Mouse (Mus musculus): ENCODE data around the gene Spata25. TPM values are rescaled to one million over a fixed set of nuclear protein-coding genes. Genes with fewer than 3 reads are reported as not detected.
"Not testable (repeated sequence)": the region's sequence is repeated elsewhere in the genome, so short reads cannot be mapped to it uniquely, and the experiment has no call there.

Spata25 gene
- polyA plus RNA-seq, 1 experiment from 2014 or later, result not detected

GRCm38 (mm10) chr2:164856309-164857100, 28.2 kb upstream of the Spata25 start:
- ATAC-seq, result 0 out of 2 replicates have a peak, but pooled peaks have one; percentile 6
- H3K27me3 ChIP-seq (replicated peaks; ENCODE audit: control insufficient read depth, insufficient read depth, low read length), result peaks cover 28% of the 10 kb centered on the region
- no peaks in the 10 kb centered on the region for H3K9me3 ChIP-seq (ENCODE audit: control insufficient read depth)
- peaks cover 9% of the 10 kb centered on the region; the same call in 1 of the 2 replicates for H3K4me1 ChIP-seq (replicated peaks; ENCODE audit: control insufficient read depth, insufficient read depth, low read length)
- TF ChIP-seq CTCF (IDR thresholded peaks at IDR 0.05; ENCODE audit: low read depth), result peak; percentile 34
- 2% methylated on average over 42 of the region's 42 CpGs for WGBS
- H3K36me3 ChIP-seq (ENCODE audit: control insufficient read depth, insufficient read depth), result no peaks in the 10 kb centered on the region
- no peak overlapping the region for H3K27ac ChIP-seq (ENCODE audit: low read depth, low read length)
- H3K9ac ChIP-seq (ENCODE audit: low read depth, low read length), result peak overlapping the region; percentile 48
- H3K4me2 ChIP-seq (replicated peaks; ENCODE audit: low read depth), result peak overlapping the region; percentile 81
- peak overlapping the region; percentile 51 for H3K4me3 ChIP-seq (ENCODE audit: low read depth, low read length)

DNA sequence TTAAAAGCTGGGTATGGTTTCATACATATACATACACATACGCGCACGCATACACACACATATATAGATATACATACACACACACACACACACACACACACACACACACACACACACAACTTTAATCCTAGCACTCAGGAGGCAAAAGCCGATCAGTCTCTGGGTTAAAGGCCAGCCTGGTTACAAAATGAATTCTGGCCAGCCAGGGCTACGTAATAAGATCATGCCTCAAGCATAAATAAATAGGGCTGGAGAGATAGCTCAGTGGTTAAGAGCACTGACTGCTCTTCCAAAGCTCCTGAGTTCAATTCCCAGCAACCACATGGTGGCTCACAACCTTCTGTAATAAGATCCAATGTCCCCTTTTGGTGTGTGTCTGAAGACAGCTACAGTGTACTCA, 27.2 kb upstream of the Spata25 start:
- not testable (repeated sequence) for H3K36me3 ChIP-seq (ENCODE audit: control insufficient read depth, insufficient read depth); H3K27ac ChIP-seq (ENCODE audit: low read depth, low read length); ATAC-seq; H3K9me3 ChIP-seq (ENCODE audit: control insufficient read depth); H3K4me3 ChIP-seq (ENCODE audit: low read depth, low read length); H3K9ac ChIP-seq (ENCODE audit: low read depth, low read length); H3K4me2 ChIP-seq (replicated peaks; ENCODE audit: low read depth); H3K4me1 ChIP-seq (replicated peaks; ENCODE audit: control insufficient read depth, insufficient read depth, low read length)
- WGBS, result 72% methylated on average over 5 of the region's 5 CpGs
- peaks cover 28% of the 10 kb centered on the region for H3K27me3 ChIP-seq (replicated peaks; ENCODE audit: control insufficient read depth, insufficient read depth, low read length)

GRCm38 (mm10) chr2:164850061-164850460, 21.7 kb upstream of the Spata25 start:
- H3K36me3 ChIP-seq (ENCODE audit: control insufficient read depth, insufficient read depth), result no peaks in the 10 kb centered on the region; the same call in 1 of the 2 replicates
- H3K4me2 ChIP-seq (replicated peaks; ENCODE audit: low read depth), result no peak overlapping the region
- H3K27ac ChIP-seq (ENCODE audit: low read depth, low read length), result no peak overlapping the region
- WGBS, result 84% methylated on average over 8 of the region's 8 CpGs
- no peak overlapping the region for H3K4me3 ChIP-seq (ENCODE audit: low read depth, low read length)
- 0 out of 2 replicates have a peak, but pooled peaks cover 8% of the 10 kb centered on the region for H3K27me3 ChIP-seq (replicated peaks; ENCODE audit: control insufficient read depth, insufficient read depth, low read length)
- no peaks in the 10 kb centered on the region for H3K4me1 ChIP-seq (replicated peaks; ENCODE audit: control insufficient read depth, insufficient read depth, low read length)
- no peak overlapping the region for H3K9ac ChIP-seq (ENCODE audit: low read depth, low read length)
- no peak for ATAC-seq
- no peak for TF ChIP-seq CTCF (IDR thresholded peaks at IDR 0.05; ENCODE audit: low read depth)
- no peaks in the 10 kb centered on the region for H3K9me3 ChIP-seq (ENCODE audit: control insufficient read depth)

DNA sequence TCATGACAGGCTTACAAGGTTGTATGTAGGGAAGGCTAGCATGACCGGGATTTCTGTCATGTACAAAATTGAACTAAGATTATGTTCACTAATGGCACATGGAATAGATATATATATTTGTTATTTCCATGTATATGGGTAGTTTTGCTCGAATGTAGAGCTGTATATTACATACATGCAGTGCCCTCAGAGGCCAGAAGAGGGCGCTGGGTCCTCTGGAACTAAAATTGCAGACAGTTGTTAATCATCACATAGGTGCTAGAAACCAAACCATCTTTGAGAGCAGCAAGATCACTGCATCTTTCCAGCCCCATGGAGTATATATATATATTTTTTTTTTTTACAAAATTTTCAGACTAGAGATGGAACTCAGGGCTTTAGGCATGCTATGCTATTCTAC, 17.4 kb upstream of the Spata25 start:
- Histone ChIP-seq H3K9ac (ENCODE audit: low read depth, low read length) (no peak overlapping the region), H3K36me3 (ENCODE audit: control insufficient read depth, insufficient read depth) (no peaks in the 10 kb centered on the region; the same call in 1 of the 2 replicates), H3K27me3 (replicated peaks; ENCODE audit: control insufficient read depth, insufficient read depth, low read length) (no peaks in the 10 kb centered on the region), H3K27ac (ENCODE audit: low read depth, low read length) (no peak overlapping the region), H3K9me3 (ENCODE audit: control insufficient read depth) (no peaks in the 10 kb centered on the region), H3K4me1 (replicated peaks; ENCODE audit: control insufficient read depth, insufficient read depth, low read length) (no peaks in the 10 kb centered on the region), H3K4me2 (replicated peaks; ENCODE audit: low read depth) (no peak overlapping the region), H3K4me3 (ENCODE audit: low read depth, low read length) (no peak overlapping the region)
- no peak for ATAC-seq
- peak; percentile 61 for TF ChIP-seq CTCF (IDR thresholded peaks at IDR 0.05; ENCODE audit: low read depth)
- WGBS, result 53% methylated on average over 3 of the region's 3 CpGs

GRCm38 (mm10) chr2:164835164-164835563, 6.8 kb upstream of the Spata25 start:
- WGBS, result 78% methylated on average over 4 of the region's 4 CpGs
- peak overlapping the region; percentile 61; the same call in 1 of the 2 replicates for H3K9ac ChIP-seq (ENCODE audit: low read depth, low read length)
- H3K4me2 ChIP-seq (replicated peaks; ENCODE audit: low read depth), result peak overlapping the region; percentile 92
- no peak for TF ChIP-seq CTCF (IDR thresholded peaks at IDR 0.05; ENCODE audit: low read depth)
- 0 out of 2 replicates have a peak, but pooled peaks cover 3% of the 10 kb centered on the region for H3K4me1 ChIP-seq (replicated peaks; ENCODE audit: control insufficient read depth, insufficient read depth, low read length)
- no peak overlapping the region for H3K27ac ChIP-seq (ENCODE audit: low read depth, low read length)
- peaks cover 40% of the 10 kb centered on the region for H3K36me3 ChIP-seq (ENCODE audit: control insufficient read depth, insufficient read depth)
- H3K27me3 ChIP-seq (replicated peaks; ENCODE audit: control insufficient read depth, insufficient read depth, low read length), result no peaks in the 10 kb centered on the region
- no peaks in the 10 kb centered on the region for H3K9me3 ChIP-seq (ENCODE audit: control insufficient read depth)
- H3K4me3 ChIP-seq (ENCODE audit: low read depth, low read length), result peak overlapping the region; percentile 57
- no peak for ATAC-seq

DNA sequence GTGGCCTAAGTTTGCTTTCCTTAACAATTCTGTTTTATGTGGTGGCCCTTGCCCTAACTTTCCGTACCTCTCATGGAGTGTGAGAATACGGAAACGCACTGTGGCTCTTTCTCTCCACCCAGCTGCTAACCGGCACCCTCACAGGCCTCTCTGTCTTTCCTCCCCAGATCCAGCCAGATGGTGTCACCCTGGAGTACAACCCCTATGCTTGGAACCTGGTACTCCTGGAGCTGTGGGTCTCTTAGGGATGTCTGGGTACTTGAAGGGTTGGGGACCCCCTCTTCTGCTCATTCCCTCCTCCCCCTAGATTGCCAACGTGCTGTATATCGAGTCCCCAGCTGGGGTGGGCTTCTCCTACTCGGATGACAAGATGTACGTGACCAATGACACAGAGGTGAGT, 6.2 kb upstream of the Spata25 start:
- 0 out of 2 replicates have a peak, but pooled peaks cover 3% of the 10 kb centered on the region for H3K4me1 ChIP-seq (replicated peaks; ENCODE audit: control insufficient read depth, insufficient read depth, low read length)
- H3K4me3 ChIP-seq (ENCODE audit: low read depth, low read length), result peak overlapping the region; percentile 57
- no peaks in the 10 kb centered on the region for H3K27me3 ChIP-seq (replicated peaks; ENCODE audit: control insufficient read depth, insufficient read depth, low read length)
- TF ChIP-seq CTCF (IDR thresholded peaks at IDR 0.05; ENCODE audit: low read depth), result peak; percentile 49
- H3K9me3 ChIP-seq (ENCODE audit: control insufficient read depth), result no peaks in the 10 kb centered on the region
- H3K9ac ChIP-seq (ENCODE audit: low read depth, low read length), result peak overlapping the region; percentile 61
- H3K27ac ChIP-seq (ENCODE audit: low read depth, low read length), result peak overlapping the region; percentile 83
- ATAC-seq, result no peak
- peaks cover 34% of the 10 kb centered on the region for H3K36me3 ChIP-seq (ENCODE audit: control insufficient read depth, insufficient read depth)
- 39% methylated on average over 8 of the region's 8 CpGs for WGBS
- peak overlapping the region; percentile 92 for H3K4me2 ChIP-seq (replicated peaks; ENCODE audit: low read depth)

Measured in intestine, postnatal 0 days (tissue).